Comparison of ENCODE assay signal across 23 mouse cellular contexts in the genomic region with DNA sequence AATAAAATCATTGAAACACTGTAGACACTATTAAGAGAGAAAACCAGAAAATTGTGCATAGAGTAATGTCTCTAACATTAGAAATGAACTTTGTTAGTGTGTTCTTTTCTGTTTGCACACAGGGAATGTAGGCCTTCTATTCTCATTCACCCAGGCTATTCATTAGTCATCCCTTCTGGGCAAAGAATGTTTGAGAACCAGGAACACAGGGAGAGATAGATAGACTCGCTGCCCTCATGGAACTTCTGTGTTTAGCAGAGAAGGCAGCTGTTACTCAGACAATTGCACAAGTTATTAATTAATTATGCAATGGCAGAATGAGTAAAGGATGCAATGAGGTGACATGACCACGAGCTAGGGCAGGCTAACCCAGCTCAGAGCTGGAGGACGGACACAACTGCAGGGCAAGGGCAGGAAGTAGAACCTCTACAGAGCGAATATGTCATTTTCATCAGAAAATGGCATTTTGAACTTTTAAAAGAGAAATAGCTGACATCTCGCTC. TPM values are rescaled to one million over a fixed set of nuclear protein-coding genes. Genes with fewer than 3 reads are reported as not detected.
DNase-seq lines count a peak whose midpoint lies in the region; ATAC-seq and TF ChIP-seq lines count a peak whose summit lies in the region.
"Had no signal": no experiment of that assay in that cellular context is flagged by ENCODE, and none has a peak within 500 bp of the region (broad histone marks: within the 10 kb centered on the region; RNA-seq: fewer than 3 reads in every experiment).

No protein-coding gene starts in this region.

- H3K9me3 ChIP-seq in liver, embryonic 11.5 days (ENCODE audit: control insufficient read depth, low read length), result no peaks in the 10 kb centered on the region
- H3K9me3 ChIP-seq: embryonic facial prominence, embryonic 15.5 days; G1E; hindbrain, embryonic 13.5 days had no signal

- ATAC-seq in liver, embryonic 11.5 days (replicated peaks; ENCODE audit: low FRiP score), result no peak
- ATAC-seq: CD4-positive, CD25-positive, alpha-beta regulatory T cell, adult 4 months; forebrain, embryonic 16.5 days; hindbrain, postnatal 0 days had no signal

- H3K79me2 ChIP-seq in liver, adult 2 months (ENCODE audit: control insufficient read depth, insufficient read depth, low read length), result no peaks in the 10 kb centered on the region

- H3K4me3 ChIP-seq in liver, adult 2 months (ENCODE audit: insufficient read depth, low read depth, low read length), result no peak overlapping the region
- H3K4me3 ChIP-seq in liver, embryonic 11.5 days (ENCODE audit: low read depth, low read length), result no peak overlapping the region
- H3K4me3 ChIP-seq: embryonic facial prominence, embryonic 15.5 days; erythroblast, embryonic 14.5 days; hindbrain, embryonic 13.5 days had no signal

- no peak overlapping the region for H3K4me2 ChIP-seq in liver, embryonic 11.5 days
- H3K4me2 ChIP-seq: embryonic facial prominence, embryonic 15.5 days; hindbrain, embryonic 13.5 days had no signal

- TF ChIP-seq POLR2A in liver, adult 2 months (IDR thresholded peaks at IDR 0.05; ENCODE audit: extremely low read depth, insufficient read depth, low read length), result no peak

- no peak overlapping the region for H3K27ac ChIP-seq in liver, adult 2 months (replicated peaks; ENCODE audit: insufficient read depth, low read depth, low read length)
- H3K27ac ChIP-seq in liver, embryonic 11.5 days (ENCODE audit: low read depth, low read length), result no peak overlapping the region
- H3K27ac ChIP-seq: embryonic facial prominence, embryonic 15.5 days; hindbrain, embryonic 13.5 days; hindbrain, postnatal 0 days had no signal

- no peak for TF ChIP-seq CTCF in liver, adult 2 months (IDR thresholded peaks at IDR 0.05; ENCODE audit: low read depth, low read length)

- H3K9ac ChIP-seq in liver, adult 2 months (ENCODE audit: low read depth, low read length), result no peak overlapping the region
- no peak overlapping the region for H3K9ac ChIP-seq in liver, embryonic 11.5 days (ENCODE audit: low read depth, low read length)
- H3K9ac ChIP-seq: embryonic facial prominence, embryonic 15.5 days; hindbrain, embryonic 13.5 days had no signal

- 69% methylated on average over 5 of the region's 5 CpGs for WGBS in liver, adult 2 months
- 75% methylated on average over 5 of the region's 5 CpGs for WGBS in liver, embryonic 11.5 days

- no peaks in the 10 kb centered on the region for H3K27me3 ChIP-seq in liver, adult 2 months (ENCODE audit: control insufficient read depth, insufficient read depth, low read length)
- H3K27me3 ChIP-seq in liver, embryonic 11.5 days (replicated peaks; ENCODE audit: control insufficient read depth, insufficient read depth, low read length), result no peaks in the 10 kb centered on the region
- H3K27me3 ChIP-seq: embryonic facial prominence, embryonic 15.5 days had no signal

- DNase-seq in embryo, embryonic 10 days (ENCODE audit: low spot score), result peak; percentile 0
- DNase-seq in embryo, embryonic 10.5 days (ENCODE audit: low spot score), result no peak
- peak; percentile 59 for DNase-seq in liver, adult 2 months (ENCODE audit: extremely low read depth, low read depth, low spot score)
- no peak for DNase-seq in liver, embryonic 11.5 days (ENCODE audit: low spot score)
- DNase-seq in adipocyte (ENCODE audit: low spot score), result peak; percentile 39
- no peak for DNase-seq in thymus, postnatal 4 days
- no peak for DNase-seq in lung, adult 18-20 months
- DNase-seq: adrenal gland, postnatal 14 days; cerebellum, adult 11-12 months; cerebellum, adult 9-10 months; cerebellum, postnatal 36 days; embryo, embryonic 11 days; gastrocnemius, postnatal 14 days; heart, postnatal 10 days; kidney, adult 11 months had no signal

- no peaks in the 10 kb centered on the region for H3K4me1 ChIP-seq in liver, adult 2 months (ENCODE audit: control insufficient read depth, insufficient read depth, low read length)
- H3K4me1 ChIP-seq in liver, embryonic 11.5 days (replicated peaks; ENCODE audit: control insufficient read depth, insufficient read depth, low read length), result no peaks in the 10 kb centered on the region
- H3K4me1 ChIP-seq: embryonic facial prominence, embryonic 15.5 days; hindbrain, embryonic 13.5 days had no signal

- no peaks in the 10 kb centered on the region for H3K36me3 ChIP-seq in liver, adult 2 months (ENCODE audit: control insufficient read depth, insufficient read depth, low read length)
- no peaks in the 10 kb centered on the region for H3K36me3 ChIP-seq in liver, embryonic 11.5 days (ENCODE audit: control insufficient read depth, insufficient read depth, low read length)
- H3K36me3 ChIP-seq: embryonic facial prominence, embryonic 15.5 days; G1E; hindbrain, embryonic 13.5 days had no signal

RNA-seq across cellular contexts. Expression of gene Pigk, which starts 6.5 kb away (rescaled TPM):
- 23.7 and 27.1 TPM in 2 replicates for total RNA-seq in liver, adult 2 months (2014; rRNA removed)
- polyA plus RNA-seq in liver, adult 2 months (2012; rRNA removed), result 13.9 and 14.1 TPM in 2 replicates
- polyA plus RNA-seq in liver, embryonic 11.5 days (2014; fragmentation: Nextera tagmentation; extraction: Ambion mirVana), result 40.2 and 44.2 TPM in 2 replicates

RNA-seq across cellular contexts. Expression of gene Ak5, which starts 39.2 kb away (rescaled TPM):
- 0.07 TPM in 1 of 2 replicates, not detected in the other for total RNA-seq in liver, adult 2 months (2014; rRNA removed)
- polyA plus RNA-seq in liver, adult 2 months (2012; rRNA removed), result 0.12 TPM in 1 of 2 replicates, not detected in the other
- 2.3 and 3.5 TPM in 2 replicates for polyA plus RNA-seq in liver, embryonic 11.5 days (2014; fragmentation: Nextera tagmentation; extraction: Ambion mirVana)
- total RNA-seq: hematopoietic stem cell, adult 5-6 weeks had no signal
- polyA plus RNA-seq: erythroblast, embryonic 14.5 days; G1E had no signal

Comparison
In these comparisons a context has a peak if more than half of its experiments do, and no peak if none do; other contexts are left out.
1. DNase-seq: peak in embryo, embryonic 10 days (single experiment), liver, adult 2 months (single experiment) and adipocyte (single experiment); none in embryo, embryonic 10.5 days (single experiment), liver, embryonic 11.5 days (single experiment), thymus, postnatal 4 days (single experiment) and lung, adult 18-20 months (0 of 2).